Mouse (Mus musculus): ENCODE results near the gene Ryr3. TPM values are rescaled to one million over a fixed set of nuclear protein-coding genes. Genes with fewer than 3 reads are reported as not detected.

The Ryr3 gene
- polyA plus RNA-seq, 1 experiment from 2014 or later = 0.19 TPM

- Histone ChIP-seq H3K36me3 (ENCODE audit: control insufficient read depth, insufficient read depth) (no peaks in the 10 kb centered on the region), H3K27me3 (ENCODE audit: control insufficient read depth, insufficient read depth, low read depth, low read length) (no peaks in the 10 kb centered on the region), H3K4me2 (ENCODE audit: low read depth, low read length) (no peak overlapping the region), H3K9ac (ENCODE audit: low read depth, low read length) (no peak overlapping the region), H3K4me3 (ENCODE audit: low read depth, low read length) (no peak overlapping the region), H3K27ac (ENCODE audit: low read length) (no peak overlapping the region), H3K9me3 (replicated peaks; ENCODE audit: control insufficient read depth, low read length) (no peaks in the 10 kb centered on the region), H3K4me1 (ENCODE audit: control insufficient read depth, low read depth, low read length) (no peaks in the 10 kb centered on the region)
- 65% methylated on average over 4 of the region's 4 CpGs for WGBS (ENCODE audit: insufficient replicate concordance)
- ATAC-seq (ENCODE audit: low read depth) = no peak
Measured at GRCm38 (mm10) chr2:113076396-113076795, 140.5 kb downstream of the Ryr3 start.

GRCm38 (mm10) chr2:113059367-113059766, 157.5 kb downstream of the Ryr3 start:
- Histone ChIP-seq H3K27ac (ENCODE audit: low read length) (no peak overlapping the region), H3K4me3 (ENCODE audit: low read depth, low read length) (no peak overlapping the region), H3K4me2 (ENCODE audit: low read depth, low read length) (no peak overlapping the region), H3K9ac (ENCODE audit: low read depth, low read length) (no peak overlapping the region), H3K27me3 (ENCODE audit: control insufficient read depth, insufficient read depth, low read depth, low read length) (no peaks in the 10 kb centered on the region), H3K4me1 (ENCODE audit: control insufficient read depth, low read depth, low read length) (no peaks in the 10 kb centered on the region), H3K9me3 (replicated peaks; ENCODE audit: control insufficient read depth, low read length) (no peaks in the 10 kb centered on the region), H3K36me3 (ENCODE audit: control insufficient read depth, insufficient read depth) (no peaks in the 10 kb centered on the region)
- no peak for ATAC-seq (ENCODE audit: low read depth)
- WGBS (ENCODE audit: insufficient replicate concordance) = 64% methylated on average over 5 of the region's 5 CpGs

GRCm38 (mm10) chr2:113058914-113059313, 158.0 kb downstream of the Ryr3 start:
- H3K9ac ChIP-seq (ENCODE audit: low read depth, low read length) = no peak overlapping the region
- no peak for ATAC-seq (ENCODE audit: low read depth)
- no peak overlapping the region for H3K4me3 ChIP-seq (ENCODE audit: low read depth, low read length)
- no peak overlapping the region for H3K27ac ChIP-seq (ENCODE audit: low read length)
- no peak overlapping the region for H3K4me2 ChIP-seq (ENCODE audit: low read depth, low read length)
- no peaks in the 10 kb centered on the region for H3K27me3 ChIP-seq (ENCODE audit: control insufficient read depth, insufficient read depth, low read depth, low read length)
- 48% methylated on average over 5 of the region's 5 CpGs for WGBS (ENCODE audit: insufficient replicate concordance)
- H3K4me1 ChIP-seq (ENCODE audit: control insufficient read depth, low read depth, low read length) = no peaks in the 10 kb centered on the region
- no peaks in the 10 kb centered on the region for H3K36me3 ChIP-seq (ENCODE audit: control insufficient read depth, insufficient read depth)
- H3K9me3 ChIP-seq (replicated peaks; ENCODE audit: control insufficient read depth, low read length) = no peaks in the 10 kb centered on the region

GRCm38 (mm10) chr2:113058116-113058515, 158.8 kb downstream of the Ryr3 start:
- no peaks in the 10 kb centered on the region for H3K27me3 ChIP-seq (ENCODE audit: control insufficient read depth, insufficient read depth, low read depth, low read length)
- WGBS (ENCODE audit: insufficient replicate concordance) = 22% methylated on average over 3 of the region's 3 CpGs
- no peaks in the 10 kb centered on the region for H3K36me3 ChIP-seq (ENCODE audit: control insufficient read depth, insufficient read depth)
- no peaks in the 10 kb centered on the region for H3K9me3 ChIP-seq (replicated peaks; ENCODE audit: control insufficient read depth, low read length)
- no peak overlapping the region for H3K4me2 ChIP-seq (ENCODE audit: low read depth, low read length)
- no peak overlapping the region for H3K27ac ChIP-seq (ENCODE audit: low read length)
- no peaks in the 10 kb centered on the region for H3K4me1 ChIP-seq (ENCODE audit: control insufficient read depth, low read depth, low read length)
- ATAC-seq (ENCODE audit: low read depth) = no peak
- H3K4me3 ChIP-seq (ENCODE audit: low read depth, low read length) = no peak overlapping the region
- no peak overlapping the region for H3K9ac ChIP-seq (ENCODE audit: low read depth, low read length)

- Histone ChIP-seq H3K27me3 (ENCODE audit: control insufficient read depth, insufficient read depth, low read depth, low read length) (no peaks in the 10 kb centered on the region), H3K36me3 (ENCODE audit: control insufficient read depth, insufficient read depth) (no peaks in the 10 kb centered on the region), H3K9me3 (replicated peaks; ENCODE audit: control insufficient read depth, low read length) (no peaks in the 10 kb centered on the region), H3K9ac (ENCODE audit: low read depth, low read length) (no peak overlapping the region), H3K4me2 (ENCODE audit: low read depth, low read length) (no peak overlapping the region), H3K4me3 (ENCODE audit: low read depth, low read length) (no peak overlapping the region), H3K4me1 (ENCODE audit: control insufficient read depth, low read depth, low read length) (no peaks in the 10 kb centered on the region), H3K27ac (ENCODE audit: low read length) (no peak overlapping the region)
- WGBS (ENCODE audit: insufficient replicate concordance) = 71% methylated on average over 2 of the region's 2 CpGs
- no peak for ATAC-seq (ENCODE audit: low read depth)
Measured at GRCm38 (mm10) chr2:113055591-113055990, 161.3 kb downstream of the Ryr3 start.

GRCm38 (mm10) chr2:113049831-113050230, 167.1 kb downstream of the Ryr3 start:
- H3K9me3 ChIP-seq (replicated peaks; ENCODE audit: control insufficient read depth, low read length) = no peaks in the 10 kb centered on the region
- no peak overlapping the region for H3K4me2 ChIP-seq (ENCODE audit: low read depth, low read length)
- H3K9ac ChIP-seq (ENCODE audit: low read depth, low read length) = no peak overlapping the region
- WGBS (ENCODE audit: insufficient replicate concordance) = 44% methylated on average over 1 of the region's 1 CpGs
- no peaks in the 10 kb centered on the region for H3K4me1 ChIP-seq (ENCODE audit: control insufficient read depth, low read depth, low read length)
- no peak overlapping the region for H3K27ac ChIP-seq (ENCODE audit: low read length)
- no peak for ATAC-seq (ENCODE audit: low read depth)
- H3K27me3 ChIP-seq (ENCODE audit: control insufficient read depth, insufficient read depth, low read depth, low read length) = no peaks in the 10 kb centered on the region
- H3K4me3 ChIP-seq (ENCODE audit: low read depth, low read length) = no peak overlapping the region
- H3K36me3 ChIP-seq (ENCODE audit: control insufficient read depth, insufficient read depth) = no peaks in the 10 kb centered on the region

GRCm38 (mm10) chr2:113036550-113036949, 180.3 kb downstream of the Ryr3 start:
- no peak for ATAC-seq (ENCODE audit: low read depth)
- WGBS (ENCODE audit: insufficient replicate concordance) = 57% methylated on average over 2 of the region's 2 CpGs
- Histone ChIP-seq H3K4me1 (ENCODE audit: control insufficient read depth, low read depth, low read length) (no peaks in the 10 kb centered on the region), H3K36me3 (ENCODE audit: control insufficient read depth, insufficient read depth) (no peaks in the 10 kb centered on the region), H3K27ac (ENCODE audit: low read length) (no peak overlapping the region), H3K4me3 (ENCODE audit: low read depth, low read length) (no peak overlapping the region), H3K9ac (ENCODE audit: low read depth, low read length) (no peak overlapping the region), H3K4me2 (ENCODE audit: low read depth, low read length) (no peak overlapping the region), H3K9me3 (replicated peaks; ENCODE audit: control insufficient read depth, low read length) (no peaks in the 10 kb centered on the region), H3K27me3 (ENCODE audit: control insufficient read depth, insufficient read depth, low read depth, low read length) (no peaks in the 10 kb centered on the region)

GRCm38 (mm10) chr2:113030689-113031088, 186.2 kb downstream of the Ryr3 start:
- Histone ChIP-seq H3K27me3 (ENCODE audit: control insufficient read depth, insufficient read depth, low read depth, low read length) (no peaks in the 10 kb centered on the region), H3K4me2 (ENCODE audit: low read depth, low read length) (no peak overlapping the region), H3K27ac (ENCODE audit: low read length) (no peak overlapping the region), H3K9me3 (replicated peaks; ENCODE audit: control insufficient read depth, low read length) (no peaks in the 10 kb centered on the region), H3K4me3 (ENCODE audit: low read depth, low read length) (no peak overlapping the region), H3K4me1 (ENCODE audit: control insufficient read depth, low read depth, low read length) (no peaks in the 10 kb centered on the region), H3K9ac (ENCODE audit: low read depth, low read length) (no peak overlapping the region), H3K36me3 (ENCODE audit: control insufficient read depth, insufficient read depth) (no peaks in the 10 kb centered on the region)
- no peak for ATAC-seq (ENCODE audit: low read depth)
- 69% methylated on average over 5 of the region's 5 CpGs for WGBS (ENCODE audit: insufficient replicate concordance)

GRCm38 (mm10) chr2:113019896-113020295, 197.0 kb downstream of the Ryr3 start:
- Histone ChIP-seq H3K4me2 (ENCODE audit: low read depth, low read length) (no peak overlapping the region), H3K4me1 (ENCODE audit: control insufficient read depth, low read depth, low read length) (no peaks in the 10 kb centered on the region), H3K36me3 (ENCODE audit: control insufficient read depth, insufficient read depth) (no peaks in the 10 kb centered on the region), H3K27ac (ENCODE audit: low read length) (no peak overlapping the region), H3K9ac (ENCODE audit: low read depth, low read length) (no peak overlapping the region), H3K27me3 (ENCODE audit: control insufficient read depth, insufficient read depth, low read depth, low read length) (no peaks in the 10 kb centered on the region), H3K9me3 (replicated peaks; ENCODE audit: control insufficient read depth, low read length) (no peaks in the 10 kb centered on the region), H3K4me3 (ENCODE audit: low read depth, low read length) (no peak overlapping the region)
- WGBS (ENCODE audit: insufficient replicate concordance) = 52% methylated on average over 7 of the region's 7 CpGs
- no peak for ATAC-seq (ENCODE audit: low read depth)

- H3K36me3 ChIP-seq (ENCODE audit: control insufficient read depth, insufficient read depth) = no peaks in the 10 kb centered on the region
- H3K27me3 ChIP-seq (ENCODE audit: control insufficient read depth, insufficient read depth, low read depth, low read length) = no peaks in the 10 kb centered on the region
- H3K4me3 ChIP-seq (ENCODE audit: low read depth, low read length) = no peak overlapping the region
- 14% methylated on average over 1 of the region's 1 CpGs for WGBS (ENCODE audit: insufficient replicate concordance)
- H3K9ac ChIP-seq (ENCODE audit: low read depth, low read length) = no peak overlapping the region
- H3K27ac ChIP-seq (ENCODE audit: low read length) = no peak overlapping the region
- H3K4me2 ChIP-seq (ENCODE audit: low read depth, low read length) = no peak overlapping the region
- ATAC-seq (ENCODE audit: low read depth) = no peak
- H3K9me3 ChIP-seq (replicated peaks; ENCODE audit: control insufficient read depth, low read length) = no peaks in the 10 kb centered on the region
- H3K4me1 ChIP-seq (ENCODE audit: control insufficient read depth, low read depth, low read length) = no peaks in the 10 kb centered on the region
Measured at GRCm38 (mm10) chr2:113018278-113018677, 198.6 kb downstream of the Ryr3 start.

Data from liver, embryonic 16.5 days (tissue).